Mouse (Mus musculus) ES-Bruce4 (cell line): Measurements from ENCODE around the gene Rsph9.

ENCODE experiments used
- CTCF ChIP-seq: IDR thresholded peaks from one replicate; pipeline ENCODE4 v1.8.1; 2011; ENCODE audit warnings: low read depth, low read length
- EP300 ChIP-seq: IDR thresholded peaks from 2 replicates; pipeline ENCODE4 v1.6.1; 2011; ENCODE audit warnings: low read depth, low read length; ENCODE audit not compliant: insufficient read depth
- POLR2A ChIP-seq: IDR thresholded peaks from one replicate; pipeline ENCODE4 v1.8.1; 2011; ENCODE audit warnings: low read length; ENCODE audit not compliant: insufficient read depth

DNA sequence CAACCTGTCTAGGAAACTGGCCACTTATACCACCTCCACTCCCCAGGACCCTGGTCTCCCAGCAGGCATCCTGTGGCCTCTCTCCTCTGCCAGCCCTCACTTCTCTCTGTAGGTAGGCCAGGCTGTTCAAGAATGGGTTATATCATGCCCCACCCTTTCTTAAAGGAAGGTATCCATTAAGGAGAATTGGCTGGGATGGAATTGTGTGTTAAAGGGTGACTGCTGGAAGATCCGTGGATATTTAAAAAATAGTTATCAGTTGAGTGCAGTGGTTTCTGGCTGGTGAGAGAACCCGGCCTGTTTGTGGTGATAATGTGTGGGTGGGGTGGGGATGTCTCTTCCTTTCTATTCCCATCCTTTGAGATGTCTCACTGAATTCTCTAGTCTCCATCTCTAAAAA is 15.2 kb upstream of the Rsph9 start:
- no peak for TF ChIP-seq CTCF
- no peak for TF ChIP-seq POLR2A
- no peak for TF ChIP-seq EP300
